Mouse (Mus musculus): ENCODE data around the gene Mbnl2.

Mbnl2 gene

DNA sequence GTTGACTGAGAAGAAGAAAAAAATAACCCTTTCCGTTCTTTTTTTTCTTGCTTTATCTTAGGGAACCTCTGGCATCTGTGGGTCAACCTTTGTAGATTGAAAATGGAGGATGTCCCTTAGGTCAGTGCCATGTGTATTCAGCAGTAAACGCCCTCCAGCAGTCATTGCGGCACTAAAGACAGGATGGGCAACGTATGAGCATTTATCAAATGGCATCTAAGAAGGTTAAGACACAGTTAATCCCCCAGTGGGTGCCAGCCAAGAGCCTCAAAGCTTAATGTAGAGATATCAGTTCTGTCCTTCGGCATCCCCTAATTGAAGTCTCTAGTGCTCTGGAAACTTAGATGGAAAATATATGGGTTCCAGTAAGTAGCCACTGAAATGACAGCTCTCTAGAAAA, 723 bp upstream of the Mbnl2 start:
- no peak for DNase-seq (ENCODE audit: low spot score)

GRCm38 (mm10) chr14:120276343-120277080, 1.0 kb downstream of the Mbnl2 start:
- DNase-seq (ENCODE audit: low spot score): no peak

DNA sequence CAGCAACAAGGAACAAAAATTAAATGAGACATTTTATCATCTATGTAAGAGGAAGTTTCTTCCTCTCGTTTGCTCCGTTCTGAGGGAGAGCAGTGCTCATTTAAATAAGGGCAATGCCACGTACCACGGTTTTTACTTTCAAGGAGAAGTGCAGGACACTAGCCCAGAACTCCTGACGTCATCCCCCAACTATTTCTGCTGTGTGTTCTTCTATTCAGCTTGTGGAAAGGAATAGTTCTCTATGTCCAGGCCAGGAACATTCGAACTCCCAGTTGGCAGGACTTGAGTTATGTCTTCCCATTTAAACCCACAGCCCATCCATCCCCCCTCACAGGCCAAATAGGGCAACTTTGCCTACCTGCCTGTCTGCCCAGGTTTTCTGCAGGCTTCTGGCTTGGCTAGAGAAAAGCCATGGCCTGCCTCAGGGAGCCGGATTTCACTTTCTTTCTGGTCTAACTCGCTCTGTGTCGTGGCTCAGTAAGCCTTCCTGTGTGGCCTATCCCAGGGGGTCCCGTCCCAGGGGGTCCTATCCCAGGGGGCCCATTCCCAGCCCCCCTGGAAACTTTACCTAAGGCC, 1.7 kb downstream of the Mbnl2 start:
- DNase-seq (ENCODE audit: low spot score): peak; percentile 25

DNA sequence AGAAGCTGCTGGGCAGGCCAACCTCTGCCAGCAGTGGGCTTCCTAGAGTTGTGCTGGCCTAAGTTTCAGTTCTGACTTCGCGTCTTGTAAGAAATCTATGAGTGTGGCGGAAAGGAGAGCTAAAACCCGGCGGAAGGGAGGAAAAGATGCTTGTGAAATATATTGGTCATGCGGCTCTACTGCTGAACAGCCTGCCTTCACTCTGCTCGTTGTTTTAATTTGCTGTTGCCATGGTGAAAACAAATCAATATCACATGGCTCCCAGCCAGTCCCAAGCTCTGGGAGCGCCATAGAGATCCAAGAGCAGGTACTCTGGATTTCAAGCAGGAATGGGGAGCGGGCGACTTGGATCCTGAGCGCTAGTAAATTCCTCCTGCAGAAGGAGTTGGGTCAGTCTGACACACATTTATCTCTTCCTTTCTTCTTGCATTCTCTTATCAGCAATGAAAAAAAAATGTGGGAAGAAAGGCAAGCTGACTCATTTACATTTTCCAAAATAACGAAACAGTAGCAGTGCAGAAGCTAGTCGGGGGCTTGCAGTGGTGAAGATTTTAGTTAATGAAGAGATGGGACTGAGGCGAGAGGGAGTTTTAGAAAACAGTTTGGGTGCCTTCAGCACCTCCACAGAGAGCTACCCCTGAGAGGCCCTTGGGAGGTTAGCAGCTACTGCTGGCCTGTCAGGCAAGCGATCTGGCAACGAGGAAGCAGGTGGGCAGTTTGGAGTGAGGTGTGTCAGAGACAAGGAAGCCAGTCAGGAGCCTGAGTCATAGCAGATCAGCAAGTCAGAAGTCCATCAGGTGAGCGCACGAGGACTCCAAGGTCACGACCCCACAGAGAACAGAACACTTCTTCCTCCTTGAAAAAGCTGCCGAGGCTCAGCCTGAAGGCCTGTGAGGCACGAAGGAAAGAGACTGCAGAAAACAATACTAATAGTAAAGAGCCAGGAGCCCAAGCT, 3.1 kb downstream of the Mbnl2 start:
- peak; percentile 17 for DNase-seq (ENCODE audit: low spot score)

DNA sequence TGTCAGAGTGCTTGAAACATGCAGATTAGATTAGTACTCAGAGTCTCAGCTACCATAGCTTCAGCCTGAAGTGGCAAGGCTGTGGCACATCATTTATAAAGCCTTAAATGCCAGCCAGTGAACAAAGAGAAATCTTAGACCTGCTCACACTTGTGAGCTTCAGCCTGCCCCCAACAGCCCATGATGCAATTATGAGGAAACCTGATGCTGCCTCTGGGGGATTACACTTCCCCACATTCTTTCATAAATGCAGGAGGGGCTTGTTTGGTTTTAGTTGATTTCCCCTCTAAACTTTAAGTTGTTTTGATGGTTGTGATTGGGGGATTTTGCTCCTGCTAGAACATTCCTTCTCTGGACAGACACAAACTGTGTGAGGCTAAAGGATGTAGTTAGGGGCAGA, 4.7 kb downstream of the Mbnl2 start:
- no peak for DNase-seq (ENCODE audit: low spot score)

DNA sequence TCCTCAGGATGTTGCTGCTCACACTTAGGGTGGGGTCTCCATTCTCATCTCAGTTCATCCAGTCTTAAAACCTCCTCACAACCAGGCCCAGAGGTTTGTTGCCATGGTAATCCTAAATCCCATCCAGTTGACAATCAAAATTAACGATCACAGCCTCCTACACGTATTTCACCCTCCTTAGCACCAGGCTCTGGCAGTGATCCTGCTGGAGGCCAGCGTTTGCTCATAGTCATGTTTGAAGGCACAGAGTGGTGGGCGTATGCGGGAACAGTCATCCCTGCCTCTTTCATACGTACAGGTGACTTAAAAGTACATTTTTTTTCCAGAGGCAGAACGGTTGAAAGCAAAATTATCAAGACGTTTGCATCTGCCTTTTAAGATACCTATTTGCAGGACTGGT, 8.3 kb downstream of the Mbnl2 start:
- DNase-seq (ENCODE audit: low spot score): no peak

- no peak for DNase-seq (ENCODE audit: low spot score)
Observed at GRCm38 (mm10) chr14:120284504-120284903, 9.0 kb downstream of the Mbnl2 start.

DNA sequence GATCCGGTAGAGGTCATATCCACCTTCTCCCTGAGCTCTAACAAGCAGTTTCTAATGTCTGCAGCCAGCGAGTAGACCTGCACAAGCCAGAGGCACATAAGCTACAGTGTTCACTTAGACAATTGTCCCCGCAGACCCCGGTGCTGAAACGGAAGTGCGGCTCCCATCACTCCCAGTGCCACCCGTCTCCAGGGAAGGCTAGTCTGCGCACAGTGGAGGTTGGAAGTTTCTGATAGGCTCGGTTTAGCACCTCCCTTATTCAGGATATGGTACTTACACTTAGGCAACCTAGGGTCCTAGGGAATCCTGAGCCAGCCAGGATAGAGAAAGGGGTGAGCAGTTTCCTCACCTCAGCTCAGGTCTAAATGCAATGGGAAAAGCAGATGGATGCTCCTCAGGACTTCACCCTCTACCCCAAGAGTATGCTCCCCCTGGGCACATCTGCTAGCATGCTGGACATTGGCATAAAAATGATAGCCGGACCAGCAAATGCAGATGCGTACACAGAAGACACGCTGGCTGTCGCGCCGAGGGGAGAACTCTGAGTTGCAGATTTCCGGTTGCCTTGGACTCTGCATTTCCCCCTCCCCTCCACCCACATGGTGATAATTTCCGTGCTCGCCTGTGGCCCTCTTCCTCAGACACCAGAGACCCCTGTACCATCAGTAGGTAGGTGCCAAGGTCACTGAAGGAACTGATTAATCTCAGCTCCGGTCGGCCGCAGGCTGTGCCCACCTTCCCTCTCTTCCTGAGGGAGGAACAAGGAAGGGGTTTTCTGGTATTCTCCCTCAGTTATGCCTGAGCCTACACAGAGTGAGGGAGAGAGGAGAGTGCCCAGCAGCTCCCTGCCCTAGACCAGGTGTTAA, 11.9 kb downstream of the Mbnl2 start:
- DNase-seq (ENCODE audit: low spot score): no peak

GRCm38 (mm10) chr14:120287987-120288275, 12.5 kb downstream of the Mbnl2 start:
- no peak for DNase-seq (ENCODE audit: low spot score)

DNA sequence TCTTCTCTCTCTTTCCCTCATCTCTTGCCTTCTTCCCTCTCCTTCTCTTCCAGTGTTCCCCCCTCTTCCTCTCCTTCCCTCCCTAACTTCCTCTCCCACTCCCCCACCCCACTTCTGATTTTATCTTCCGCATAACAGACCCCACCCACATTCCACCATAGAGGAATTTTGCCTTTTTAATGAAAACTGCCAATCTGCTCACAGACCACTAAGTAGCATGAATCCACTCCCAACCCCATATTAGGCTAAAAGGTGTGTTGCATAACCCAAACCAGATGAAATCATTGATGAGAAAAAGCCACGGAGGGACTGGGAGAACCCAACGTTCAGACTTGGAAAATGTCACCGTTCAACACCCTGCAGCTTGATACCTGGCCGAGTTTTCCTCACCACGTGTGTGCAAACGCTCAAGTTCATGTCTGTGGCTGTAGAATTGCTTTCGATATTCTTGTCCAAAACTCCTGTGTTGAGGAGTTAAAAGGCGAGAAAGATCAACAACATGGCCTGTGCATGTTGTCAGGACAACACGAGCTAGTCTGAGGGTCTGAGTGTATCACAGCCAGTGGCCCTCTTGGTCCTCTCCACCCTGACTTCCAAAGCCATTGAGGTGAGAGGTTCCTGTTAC, 13.0 kb downstream of the Mbnl2 start:
- DNase-seq (ENCODE audit: low spot score): no peak

DNA sequence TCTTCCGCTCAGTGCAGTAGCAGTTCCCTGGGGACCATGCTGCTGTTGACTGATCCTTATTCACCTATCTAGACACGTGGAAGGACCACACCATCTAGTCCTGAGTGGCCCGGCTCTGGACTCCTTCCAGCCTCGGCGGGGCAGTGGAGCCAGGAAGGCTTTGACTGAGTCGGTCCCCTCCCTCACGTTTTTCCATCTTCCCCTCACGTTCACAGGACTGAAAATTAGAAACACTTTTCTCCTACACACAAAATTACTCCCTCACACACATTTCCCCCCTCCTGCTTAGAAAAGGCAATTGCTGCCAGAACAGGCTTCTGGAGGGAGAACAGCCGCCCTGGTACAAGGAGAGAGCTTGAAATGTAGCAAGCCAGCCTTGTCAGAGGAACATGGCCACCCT, 13.6 kb downstream of the Mbnl2 start:
- no peak for DNase-seq (ENCODE audit: low spot score)

DNA sequence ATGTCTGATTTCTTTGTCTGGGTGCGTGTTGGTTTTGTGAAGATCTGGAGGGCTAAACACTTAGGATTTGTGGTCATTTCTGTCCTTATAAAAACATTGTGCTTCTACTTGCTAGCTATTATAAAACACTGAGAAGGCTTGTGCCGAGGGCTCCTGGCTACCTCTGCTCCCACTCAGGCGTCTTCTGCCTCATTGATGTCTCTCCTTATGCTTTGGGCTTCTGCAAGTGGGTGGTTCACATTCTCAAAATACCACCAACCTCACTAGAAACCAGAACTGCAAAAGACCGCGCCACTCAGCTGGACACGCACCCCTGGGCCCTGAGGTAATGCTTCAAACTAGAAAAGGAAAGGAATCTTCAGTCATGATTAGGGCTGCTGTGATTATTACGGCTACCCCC, 14.1 kb downstream of the Mbnl2 start:
- no peak for DNase-seq (ENCODE audit: low spot score)

DNA sequence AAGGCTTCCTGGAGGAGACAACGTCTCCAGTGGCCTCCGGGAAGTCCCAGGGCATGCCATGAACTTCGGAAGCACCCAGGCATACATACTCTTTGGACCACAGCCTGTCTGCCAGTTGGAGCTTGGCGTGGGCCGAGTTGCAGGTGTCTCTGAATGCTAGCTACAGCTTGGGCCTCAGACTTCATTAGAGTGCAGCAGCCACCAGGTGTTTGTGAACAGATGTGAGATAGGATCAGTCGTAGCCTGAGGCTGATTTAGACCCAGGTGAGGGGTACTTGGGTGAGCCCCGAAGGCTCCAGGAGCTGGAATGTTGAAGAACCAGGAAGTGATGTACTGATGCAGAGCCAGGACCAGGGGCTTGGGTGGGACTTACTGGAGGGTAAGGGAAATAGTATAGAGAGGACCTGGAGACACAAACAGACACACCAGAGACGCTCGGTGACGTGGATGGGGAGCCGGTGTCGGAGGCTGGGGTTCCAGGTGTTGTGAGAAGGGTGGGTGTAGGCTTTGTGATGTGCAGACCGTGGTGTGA, 15.8 kb downstream of the Mbnl2 start:
- no peak for DNase-seq (ENCODE audit: low spot score)

- DNase-seq (ENCODE audit: low spot score): no peak
Observed at GRCm38 (mm10) chr14:120292133-120292532, 16.7 kb downstream of the Mbnl2 start.

GRCm38 (mm10) chr14:120292617-120293195, 17.2 kb downstream of the Mbnl2 start:
- no peak for DNase-seq (ENCODE audit: low spot score)

DNA sequence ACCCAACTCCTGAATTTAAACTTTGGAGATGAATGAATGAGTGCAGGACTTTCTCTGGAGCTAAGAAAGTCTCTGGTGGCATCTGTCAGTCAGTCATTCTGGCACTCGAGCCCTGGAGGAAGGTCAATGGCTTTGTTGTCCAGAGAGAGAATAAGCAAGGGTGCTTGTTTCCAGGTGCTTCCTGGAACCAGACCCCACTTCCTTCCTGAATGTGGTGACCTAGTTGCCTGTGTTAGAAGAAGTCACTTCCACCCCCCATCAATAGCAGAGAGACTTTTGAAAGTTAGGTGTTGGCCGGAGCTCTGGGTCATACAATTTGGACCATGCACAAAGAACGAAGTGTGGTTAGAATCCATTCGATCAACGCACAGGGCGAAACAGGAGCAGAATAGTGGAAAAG, 19.0 kb downstream of the Mbnl2 start:
- no peak for DNase-seq (ENCODE audit: low spot score)

GRCm38 (mm10) chr14:120295355-120296220, 20.1 kb downstream of the Mbnl2 start:
- DNase-seq (ENCODE audit: low spot score): no peak

GRCm38 (mm10) chr14:120296231-120297006, 20.9 kb downstream of the Mbnl2 start:
- no peak for DNase-seq (ENCODE audit: low spot score)

- no peak for DNase-seq (ENCODE audit: low spot score)
Observed at GRCm38 (mm10) chr14:120297137-120297749, 21.8 kb downstream of the Mbnl2 start.

Data from spleen, adult 12 weeks (tissue).